Mouse (Mus musculus): ENCODE measurements around the gene Tmem234. TPM values are rescaled to one million over a fixed set of nuclear protein-coding genes. Genes with fewer than 3 reads are reported as not detected.
A peak's percentile ranks its signal among the peaks of the same experiment; 100 is the strongest.

Gene Tmem234
- polyA plus RNA-seq, 1 experiment, result 50.1 TPM

- peaks cover 17% of the 10 kb centered on the region for H3K4me1 ChIP-seq (ENCODE audit: control insufficient read depth, insufficient read depth, low read length)
- H3K27ac ChIP-seq (ENCODE audit: control insufficient read depth, insufficient read depth, low read depth, low read length), result no peak overlapping the region
- peak overlapping the region; percentile 92 for H3K4me3 ChIP-seq (ENCODE audit: control insufficient read depth, low read depth, low read length)
- H3K27me3 ChIP-seq (ENCODE audit: control insufficient read depth, insufficient read depth, low read length), result no peaks in the 10 kb centered on the region
- TF ChIP-seq POLR2A (IDR thresholded peaks at IDR 0.05; ENCODE audit: control insufficient read depth, low read depth, low read length) (no peak), CTCF (IDR thresholded peaks at IDR 0.05; ENCODE audit: control insufficient read depth, insufficient read depth, insufficient replicate concordance, low read depth, low read length) (no peak)
- no peaks in the 10 kb centered on the region; the same call in 1 of the 2 replicates for H3K36me3 ChIP-seq (ENCODE audit: control insufficient read depth, insufficient read depth, low read length)
Measured at GRCm38 (mm10) chr4:129617121-129617641, 16.7 kb downstream of the Tmem234 start.

- no peak for TF ChIP-seq POLR2A (IDR thresholded peaks at IDR 0.05; ENCODE audit: control insufficient read depth, low read depth, low read length)
- TF ChIP-seq CTCF (IDR thresholded peaks at IDR 0.05; ENCODE audit: control insufficient read depth, insufficient read depth, insufficient replicate concordance, low read depth, low read length), result no peak
- H3K4me1 ChIP-seq (ENCODE audit: control insufficient read depth, insufficient read depth, low read length), result peaks cover 20% of the 10 kb centered on the region
- H3K27ac ChIP-seq (ENCODE audit: control insufficient read depth, insufficient read depth, low read depth, low read length), result peak overlapping the region; percentile 93
- H3K4me3 ChIP-seq (ENCODE audit: control insufficient read depth, low read depth, low read length), result peak overlapping the region; percentile 92
- H3K36me3 ChIP-seq (ENCODE audit: control insufficient read depth, insufficient read depth, low read length), result no peaks in the 10 kb centered on the region; the same call in 1 of the 2 replicates
- no peaks in the 10 kb centered on the region for H3K27me3 ChIP-seq (ENCODE audit: control insufficient read depth, insufficient read depth, low read length)
Measured at GRCm38 (mm10) chr4:129618031-129618430, 17.6 kb downstream of the Tmem234 start.

GRCm38 (mm10) chr4:129618786-129619691 is 18.6 kb downstream of the Tmem234 start, which contains the start of gene Iqcc:
TSS of gene Iqcc (minus strand) at chr4:129619099.
- Histone ChIP-seq H3K27ac (ENCODE audit: control insufficient read depth, insufficient read depth, low read depth, low read length) (peak within 1 kb of the TSS; percentile 93), H3K27me3 (ENCODE audit: control insufficient read depth, insufficient read depth, low read length) (no peaks in the 10 kb centered on the region), H3K4me1 (ENCODE audit: control insufficient read depth, insufficient read depth, low read length) (peaks cover 23% of the 10 kb centered on the region), H3K36me3 (ENCODE audit: control insufficient read depth, insufficient read depth, low read length) (no peaks in the 10 kb centered on the region; the same call in 1 of the 2 replicates), H3K4me3 (ENCODE audit: control insufficient read depth, low read depth, low read length) (peak within 1 kb of the TSS; percentile 92)
- no peak for TF ChIP-seq CTCF (IDR thresholded peaks at IDR 0.05; ENCODE audit: control insufficient read depth, insufficient read depth, insufficient replicate concordance, low read depth, low read length)
- peak; percentile 99 for TF ChIP-seq POLR2A (IDR thresholded peaks at IDR 0.05; ENCODE audit: control insufficient read depth, low read depth, low read length)

GRCm38 (mm10) chr4:129620419-129621282 is 20.2 kb downstream of the Tmem234 start:
- TF ChIP-seq CTCF (IDR thresholded peaks at IDR 0.05; ENCODE audit: control insufficient read depth, insufficient read depth, insufficient replicate concordance, low read depth, low read length) (no peak), POLR2A (IDR thresholded peaks at IDR 0.05; ENCODE audit: control insufficient read depth, low read depth, low read length) (no peak)
- peaks cover 35% of the 10 kb centered on the region for H3K4me1 ChIP-seq (ENCODE audit: control insufficient read depth, insufficient read depth, low read length)
- H3K27me3 ChIP-seq (ENCODE audit: control insufficient read depth, insufficient read depth, low read length), result no peaks in the 10 kb centered on the region
- peak overlapping the region; percentile 44 for H3K4me3 ChIP-seq (ENCODE audit: control insufficient read depth, low read depth, low read length)
- H3K27ac ChIP-seq (ENCODE audit: control insufficient read depth, insufficient read depth, low read depth, low read length), result peak overlapping the region; percentile 83
- no peaks in the 10 kb centered on the region; the same call in 1 of the 2 replicates for H3K36me3 ChIP-seq (ENCODE audit: control insufficient read depth, insufficient read depth, low read length)

- peak overlapping the region; percentile 83 for H3K27ac ChIP-seq (ENCODE audit: control insufficient read depth, insufficient read depth, low read depth, low read length)
Measured at GRCm38 (mm10) chr4:129621283-129621841, 20.9 kb downstream of the Tmem234 start.

GRCm38 (mm10) chr4:129622120-129622802 is 21.8 kb downstream of the Tmem234 start:
- no peaks in the 10 kb centered on the region for H3K36me3 ChIP-seq (ENCODE audit: control insufficient read depth, insufficient read depth, low read length)
- peak overlapping the region; percentile 22 for H3K27ac ChIP-seq (ENCODE audit: control insufficient read depth, insufficient read depth, low read depth, low read length)
- peak overlapping the region; percentile 36 for H3K4me3 ChIP-seq (ENCODE audit: control insufficient read depth, low read depth, low read length)
- H3K27me3 ChIP-seq (ENCODE audit: control insufficient read depth, insufficient read depth, low read length), result no peaks in the 10 kb centered on the region
- TF ChIP-seq CTCF (IDR thresholded peaks at IDR 0.05; ENCODE audit: control insufficient read depth, insufficient read depth, insufficient replicate concordance, low read depth, low read length) (no peak), POLR2A (IDR thresholded peaks at IDR 0.05; ENCODE audit: control insufficient read depth, low read depth, low read length) (no peak)
- H3K4me1 ChIP-seq (ENCODE audit: control insufficient read depth, insufficient read depth, low read length), result peaks cover 29% of the 10 kb centered on the region

More at GRCm38 (mm10) chr4:129621283-129621841, 20.9 kb downstream of the Tmem234 start:
- H3K4me1 ChIP-seq (ENCODE audit: control insufficient read depth, insufficient read depth, low read length), result peaks cover 32% of the 10 kb centered on the region
- TF ChIP-seq CTCF (IDR thresholded peaks at IDR 0.05; ENCODE audit: control insufficient read depth, insufficient read depth, insufficient replicate concordance, low read depth, low read length) (no peak), POLR2A (IDR thresholded peaks at IDR 0.05; ENCODE audit: control insufficient read depth, low read depth, low read length) (peak; percentile 18; the same call in 1 of the 2 replicates)
- H3K4me3 ChIP-seq (ENCODE audit: control insufficient read depth, low read depth, low read length), result peak overlapping the region; percentile 44
- no peaks in the 10 kb centered on the region; the same call in 1 of the 2 replicates for H3K36me3 ChIP-seq (ENCODE audit: control insufficient read depth, insufficient read depth, low read length)
- no peaks in the 10 kb centered on the region for H3K27me3 ChIP-seq (ENCODE audit: control insufficient read depth, insufficient read depth, low read length)

Data from testis, adult 2 months (tissue).